Mouse (Mus musculus) heart, postnatal 10 days (tissue): ENCODE data around the gene Ppp6r3. TPM values are rescaled to one million over a fixed set of nuclear protein-coding genes. Genes with fewer than 3 reads are reported as not detected.

Experiments used
- total RNA-seq, 2 experiments: library from RNA; stranded (reverse); gene quantifications; 2 replicates each; pipeline ENCODE4 v1.2.3; 2021

Ppp6r3 gene
- total RNA-seq, 2 experiments from 2014 or later, result 98.3 to 102 TPM

Other genes starting within 250 kb of the Ppp6r3 start
- gene Tesmin, start 186.9 kb downstream of the Ppp6r3 start, total RNA-seq, result 1 to 10 TPM; 3.1 to 4.3 TPM
- gene Gal, start 161.2 kb downstream of the Ppp6r3 start, total RNA-seq, result not detected
- gene Lrp5, start 110.8 kb upstream of the Ppp6r3 start, total RNA-seq, result 10 to 100 TPM; 50.6 to 51.0 TPM
- gene 1810055G02Rik, start 132.5 kb upstream of the Ppp6r3 start, total RNA-seq, result 10 to 100 TPM; 12.0 to 14.2 TPM
- 10 to 100 TPM; 36.7 to 38.9 TPM for gene Kmt5b, start 191.7 kb upstream of the Ppp6r3 start, total RNA-seq